Mouse (Mus musculus) heart, embryonic 15.5 days (tissue): Measurements from ENCODE around the gene Zbtb7a. TPM values are rescaled to one million over a fixed set of nuclear protein-coding genes. Genes with fewer than 3 reads are reported as not detected.

Experiments used
- ATAC-seq: fragments of 200-750 bp; cut with Nextera tagmentation; replicated peaks from 2 replicates; pipeline ENCODE4 v1.8.0; 2017; ENCODE audit warnings: low read depth, moderate TSS enrichment; ENCODE audit not compliant: insufficient number of reproducible peaks, insufficient read depth, low FRiP score
- H3K27ac ChIP-seq: fragments of 300-500 bp; sonication (generic); 2 replicates; pipeline ENCODE4 v1.5.1; 2015; ENCODE audit warnings: mild to moderate bottlenecking, inconsistent platforms
- H3K27me3 ChIP-seq: fragments of 300-500 bp; sonication (generic); 2 replicates; pipeline ENCODE4 v1.6.1; 2015; ENCODE audit warnings: inconsistent platforms
- H3K36me3 ChIP-seq: fragments of 300-500 bp; sonication (generic); 2 replicates; pipeline ENCODE4 v1.6.1; 2015; ENCODE audit warnings: mild to moderate bottlenecking, inconsistent platforms
- H3K4me1 ChIP-seq: fragments of 300-500 bp; sonication (generic); replicated peaks from 2 replicates; pipeline ENCODE4 v1.6.1; 2015; ENCODE audit warnings: inconsistent platforms
- H3K4me2 ChIP-seq: fragments of 300-500 bp; sonication (generic); 2 replicates; pipeline ENCODE4 v1.6.1; 2015; ENCODE audit warnings: inconsistent platforms, mild to moderate bottlenecking, moderate library complexity
- H3K4me3 ChIP-seq: fragments of 300-500 bp; sonication (generic); 2 replicates; pipeline ENCODE4 v1.5.1; 2015; ENCODE audit warnings: mild to moderate bottlenecking, inconsistent platforms
- H3K9ac ChIP-seq: fragments of 300-500 bp; sonication (generic); 2 replicates; pipeline ENCODE4 v1.6.1; 2015; ENCODE audit warnings: mild to moderate bottlenecking, inconsistent platforms
- H3K9me3 ChIP-seq: fragments of 300-500 bp; sonication (generic); replicated peaks from 2 replicates; pipeline ENCODE4 v1.6.1; 2016; ENCODE audit warnings: inconsistent platforms
- whole genome bisulfite sequencing: fragments of 180-500 bp; shearing (Covaris S2); methylation state at CpG from one replicate; pipeline ENCODE4 v1.1.7; 2015; ENCODE audit warnings: mixed read lengths; 5-methylcytosine and 5-hydroxymethylcytosine counted together
- polyA plus RNA-seq: library from polyadenylated mRNA; unstranded; fragments of >200 nt; fragmentation: Nextera tagmentation; extraction: Ambion mirVana; gene quantifications from 2 replicates; pipeline ENCODE4 v1.2.1, GENCODE M21; 2015

Gene Zbtb7a
- polyA plus RNA-seq, 1 experiment from 2014 or later, result 25.6 TPM

DNA sequence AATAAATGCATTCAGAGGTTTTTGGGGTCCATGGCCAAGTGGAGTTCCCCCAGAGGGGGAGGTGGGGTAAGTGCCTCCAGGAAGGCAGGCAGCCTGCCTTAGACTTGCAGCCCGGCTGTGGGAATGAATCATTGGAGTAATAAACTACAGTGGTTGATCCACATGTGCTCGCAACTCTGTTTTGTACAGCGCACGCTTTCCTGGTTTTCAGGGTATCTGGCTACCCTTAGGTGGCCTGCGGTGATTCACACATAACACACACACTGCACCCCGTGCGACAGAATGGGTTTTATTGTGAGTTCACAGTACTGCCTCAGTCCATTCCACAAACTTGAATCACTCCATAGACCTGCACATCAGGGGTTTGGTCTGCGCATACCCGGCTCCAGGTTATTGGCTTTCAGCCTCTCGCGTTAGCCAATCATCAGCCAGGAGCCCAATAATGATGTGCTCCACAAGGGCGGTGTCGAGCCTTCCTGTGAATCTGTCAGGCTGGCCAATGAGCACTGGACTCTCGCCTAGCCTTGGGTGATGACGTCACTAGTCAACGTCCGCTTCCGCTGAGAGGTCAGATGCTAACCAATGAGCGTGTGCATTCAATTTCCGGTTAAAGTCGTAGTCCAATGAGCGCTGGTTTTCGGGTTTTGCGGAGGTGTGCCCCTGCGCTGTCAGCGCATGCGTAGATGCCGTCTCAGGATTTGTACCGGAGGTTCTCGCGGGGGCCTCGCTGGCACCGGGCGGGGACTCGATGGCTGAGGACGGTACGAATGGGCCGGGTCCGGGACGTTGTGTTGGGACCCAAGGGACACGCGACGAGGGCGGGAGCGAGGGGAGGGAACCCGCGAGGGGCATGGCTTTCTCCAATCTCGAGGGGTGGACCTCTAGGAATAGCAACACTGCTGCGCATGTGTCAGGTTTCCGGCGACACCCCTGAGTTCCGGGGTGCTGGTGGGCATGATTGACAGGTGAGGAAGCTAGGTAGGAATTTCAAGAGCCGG lies 47.6 kb downstream of the Zbtb7a start, which contains the start of gene Dapk3:
Gene Dapk3, plus strand, starts transcription at position 670 of the 998 bp plus-strand sequence.
- peak; percentile 89 for ATAC-seq
- H3K4me2 ChIP-seq, result peak within 1 kb of the TSS; percentile 73
- H3K27ac ChIP-seq, result peak within 1 kb of the TSS; percentile 95
- peaks cover 66% of the 10 kb centered on the region for H3K4me1 ChIP-seq
- no peaks in the 10 kb centered on the region for H3K9me3 ChIP-seq
- H3K9ac ChIP-seq, result peak within 1 kb of the TSS; percentile 78
- peak within 1 kb of the TSS; percentile 74 for H3K4me3 ChIP-seq
- H3K36me3 ChIP-seq, result peaks cover 68% of the 10 kb centered on the region
- no peaks in the 10 kb centered on the region for H3K27me3 ChIP-seq
- 6% methylated on average over 53 of the region's 53 CpGs for WGBS

DNA sequence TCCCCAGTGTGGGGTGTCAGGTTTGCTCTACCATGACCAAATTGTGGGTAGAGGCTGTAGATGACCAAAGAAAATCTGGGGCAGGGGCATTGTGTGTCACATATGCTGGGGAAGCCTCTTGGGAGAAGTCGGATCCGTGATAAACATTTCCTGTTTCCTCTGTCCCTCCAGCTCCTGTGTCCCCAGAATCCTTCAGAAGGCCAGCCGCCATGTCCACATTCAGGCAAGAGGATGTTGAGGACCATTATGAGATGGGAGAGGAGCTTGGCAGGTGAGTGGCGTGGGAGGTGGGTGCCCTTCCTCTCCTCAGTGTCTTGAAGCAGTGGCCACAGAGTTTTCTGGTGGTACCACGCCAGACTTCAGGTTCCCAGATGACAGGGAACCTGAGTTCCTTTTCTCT lies 48.8 kb downstream of the Zbtb7a start, which contains the start of gene 4930442H23Rik:
Gene 4930442H23Rik, minus strand, starts transcription at position 45 of the 400 bp plus-strand sequence.
- Histone ChIP-seq H3K36me3 (peaks cover 61% of the 10 kb centered on the region), H3K27ac (peak within 1 kb of the TSS; percentile 95), H3K9me3 (no peaks in the 10 kb centered on the region), H3K4me1 (peaks cover 55% of the 10 kb centered on the region), H3K27me3 (no peaks in the 10 kb centered on the region), H3K4me3 (peak within 1 kb of the TSS; percentile 74), H3K9ac (peak within 1 kb of the TSS; percentile 78), H3K4me2 (peak within 1 kb of the TSS; percentile 73)
- 67% methylated on average over 5 of the region's 5 CpGs for WGBS
- ATAC-seq, result no peak

DNA sequence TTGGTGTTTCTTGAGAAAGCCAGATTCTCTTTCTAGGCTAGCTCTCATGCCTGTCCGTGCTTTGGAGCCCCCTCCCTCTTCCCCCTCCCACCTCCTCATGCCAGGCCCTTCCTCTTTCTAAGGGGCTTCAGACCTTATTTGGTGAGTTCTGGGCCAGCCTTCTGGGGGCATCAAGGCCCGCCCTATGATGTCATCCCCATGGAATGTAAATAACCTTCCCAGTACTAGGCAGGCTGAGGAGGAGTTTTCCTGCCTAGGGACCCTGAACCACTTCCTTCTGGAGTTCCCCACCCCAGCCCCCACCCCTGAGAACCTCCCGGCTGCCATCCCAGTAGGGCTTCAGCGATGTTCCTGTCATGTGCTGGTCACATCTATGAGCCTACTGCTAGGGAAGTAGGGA lies 49.7 kb downstream of the Zbtb7a start:
- peak; percentile 16; the same call in 1 of the 2 replicates for ATAC-seq
- Histone ChIP-seq H3K36me3 (peaks cover 55% of the 10 kb centered on the region), H3K9me3 (no peaks in the 10 kb centered on the region), H3K4me3 (0 out of 2 replicates have a peak overlapping the region, but pooled peaks have one; percentile 74), H3K27ac (peak overlapping the region; percentile 95), H3K4me1 (peaks cover 45% of the 10 kb centered on the region), H3K27me3 (no peaks in the 10 kb centered on the region), H3K9ac (no peak overlapping the region), H3K4me2 (peak overlapping the region; percentile 73; the same call in 1 of the 2 replicates)
- 9% methylated on average over 4 of the region's 4 CpGs for WGBS

DNA sequence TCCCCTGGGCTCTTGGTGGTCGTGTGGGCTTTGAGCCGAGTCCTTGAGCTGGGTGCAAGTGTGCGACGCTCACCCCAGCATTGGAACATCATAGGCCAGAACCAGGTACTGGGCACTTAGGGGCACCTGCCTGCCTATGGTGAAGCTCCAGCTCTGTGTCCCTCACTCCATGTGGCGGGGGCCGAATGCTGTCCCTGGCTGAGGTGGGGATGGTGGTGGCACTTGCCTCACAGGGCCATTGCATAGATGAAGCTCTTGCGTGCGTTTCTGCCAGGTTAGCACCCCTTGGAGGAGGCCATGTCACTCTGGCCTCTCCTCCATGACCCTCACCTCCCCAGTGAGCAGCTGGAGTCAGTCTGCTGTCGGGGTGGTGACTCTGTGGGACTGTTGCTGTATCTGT lies 52.1 kb downstream of the Zbtb7a start:
- no peak overlapping the region for H3K27ac ChIP-seq
- 92% methylated on average over 9 of the region's 9 CpGs for WGBS
- ATAC-seq, result no peak
- no peaks in the 10 kb centered on the region for H3K9me3 ChIP-seq
- H3K4me1 ChIP-seq, result peaks cover 44% of the 10 kb centered on the region
- peaks cover 43% of the 10 kb centered on the region for H3K36me3 ChIP-seq
- no peak overlapping the region for H3K9ac ChIP-seq
- H3K27me3 ChIP-seq, result no peaks in the 10 kb centered on the region
- H3K4me2 ChIP-seq, result no peak overlapping the region
- no peak overlapping the region for H3K4me3 ChIP-seq

DNA sequence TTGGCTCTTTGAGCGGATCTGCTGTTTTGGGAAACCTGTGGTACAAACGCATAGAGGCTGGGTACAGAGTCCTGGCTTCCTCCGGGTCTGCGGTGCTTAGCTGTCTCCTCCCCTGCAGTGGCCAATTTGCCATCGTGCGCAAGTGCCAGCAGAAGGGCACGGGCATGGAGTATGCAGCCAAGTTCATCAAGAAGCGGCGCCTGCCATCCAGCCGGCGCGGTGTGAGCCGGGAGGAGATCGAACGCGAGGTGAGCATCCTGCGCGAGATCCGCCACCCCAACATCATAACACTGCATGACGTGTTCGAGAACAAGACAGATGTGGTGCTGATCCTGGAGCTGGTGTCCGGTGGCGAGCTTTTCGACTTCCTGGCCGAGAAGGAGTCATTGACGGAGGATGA lies 54.8 kb downstream of the Zbtb7a start:
- no peak for ATAC-seq
- Histone ChIP-seq H3K36me3 (peaks cover 34% of the 10 kb centered on the region), H3K9me3 (no peaks in the 10 kb centered on the region), H3K27me3 (no peaks in the 10 kb centered on the region), H3K4me2 (no peak overlapping the region), H3K4me1 (peaks cover 42% of the 10 kb centered on the region), H3K4me3 (no peak overlapping the region), H3K27ac (no peak overlapping the region), H3K9ac (no peak overlapping the region)
- WGBS, result 79% methylated on average over 26 of the region's 26 CpGs

DNA sequence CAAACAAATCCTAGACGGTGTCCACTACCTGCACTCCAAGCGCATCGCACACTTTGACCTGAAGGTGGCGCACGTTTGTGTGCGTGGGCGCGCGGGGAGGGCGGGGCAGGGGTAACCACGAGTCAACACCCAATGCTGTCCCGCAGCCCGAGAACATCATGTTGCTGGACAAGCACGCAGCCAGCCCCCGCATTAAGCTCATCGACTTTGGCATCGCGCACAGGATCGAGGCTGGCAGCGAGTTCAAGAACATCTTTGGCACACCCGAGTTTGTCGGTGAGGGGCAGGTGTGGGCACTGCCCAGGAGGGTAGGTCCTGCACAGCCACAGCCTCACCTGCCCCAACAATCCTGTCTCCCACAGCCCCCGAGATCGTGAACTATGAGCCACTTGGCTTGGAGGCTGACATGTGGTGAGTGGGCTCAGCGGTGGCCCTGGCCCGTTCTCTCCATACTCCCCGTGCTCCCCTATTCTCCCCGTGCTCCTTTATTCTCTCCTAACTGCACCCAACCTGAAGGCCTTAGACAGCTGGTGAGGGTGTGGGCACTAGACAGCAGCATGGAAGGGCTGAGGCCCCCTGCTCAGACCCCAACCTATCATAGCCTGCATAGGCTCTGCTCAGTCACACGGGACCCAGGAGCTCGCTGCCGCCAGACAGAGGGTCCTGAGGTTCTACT lies 55.4 kb downstream of the Zbtb7a start:
- WGBS, result 71% methylated on average over 31 of the region's 31 CpGs
- no peak for ATAC-seq
- H3K4me1 ChIP-seq, result peaks cover 37% of the 10 kb centered on the region
- peak overlapping the region; percentile 98; the same call in 1 of the 2 replicates for H3K27ac ChIP-seq
- H3K9me3 ChIP-seq, result no peaks in the 10 kb centered on the region
- no peak overlapping the region for H3K4me2 ChIP-seq
- H3K36me3 ChIP-seq, result peaks cover 34% of the 10 kb centered on the region
- no peak overlapping the region for H3K4me3 ChIP-seq
- H3K9ac ChIP-seq, result no peak overlapping the region
- H3K27me3 ChIP-seq, result no peaks in the 10 kb centered on the region

DNA sequence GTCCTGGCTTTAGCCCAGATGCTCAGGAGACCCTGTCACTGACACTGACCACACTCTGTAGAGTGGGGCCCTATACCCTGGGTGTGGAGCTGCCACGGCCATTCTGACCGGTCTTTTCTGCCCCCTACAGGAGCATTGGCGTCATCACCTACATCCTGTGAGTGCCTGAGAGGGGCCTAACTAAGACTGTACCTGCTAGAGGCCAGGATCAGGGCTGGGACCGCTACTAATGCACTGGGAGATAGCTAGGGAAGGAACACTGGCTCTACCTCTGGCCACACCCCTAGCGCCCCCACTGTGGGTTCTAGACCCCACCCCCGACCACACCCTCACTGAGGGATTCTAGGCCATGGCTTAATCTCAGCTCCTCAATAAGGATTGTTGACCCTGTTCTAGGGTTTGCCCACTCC lies 55.9 kb downstream of the Zbtb7a start:
- H3K9ac ChIP-seq, result no peak overlapping the region
- no peaks in the 10 kb centered on the region for H3K9me3 ChIP-seq
- no peak overlapping the region for H3K4me3 ChIP-seq
- no peak overlapping the region for H3K4me2 ChIP-seq
- peaks cover 29% of the 10 kb centered on the region for H3K36me3 ChIP-seq
- no peaks in the 10 kb centered on the region for H3K27me3 ChIP-seq
- no peak for ATAC-seq
- WGBS, result 46% methylated on average over 6 of the region's 6 CpGs
- H3K27ac ChIP-seq, result peak overlapping the region; percentile 98; the same call in 1 of the 2 replicates
- H3K4me1 ChIP-seq, result peaks cover 37% of the 10 kb centered on the region

DNA sequence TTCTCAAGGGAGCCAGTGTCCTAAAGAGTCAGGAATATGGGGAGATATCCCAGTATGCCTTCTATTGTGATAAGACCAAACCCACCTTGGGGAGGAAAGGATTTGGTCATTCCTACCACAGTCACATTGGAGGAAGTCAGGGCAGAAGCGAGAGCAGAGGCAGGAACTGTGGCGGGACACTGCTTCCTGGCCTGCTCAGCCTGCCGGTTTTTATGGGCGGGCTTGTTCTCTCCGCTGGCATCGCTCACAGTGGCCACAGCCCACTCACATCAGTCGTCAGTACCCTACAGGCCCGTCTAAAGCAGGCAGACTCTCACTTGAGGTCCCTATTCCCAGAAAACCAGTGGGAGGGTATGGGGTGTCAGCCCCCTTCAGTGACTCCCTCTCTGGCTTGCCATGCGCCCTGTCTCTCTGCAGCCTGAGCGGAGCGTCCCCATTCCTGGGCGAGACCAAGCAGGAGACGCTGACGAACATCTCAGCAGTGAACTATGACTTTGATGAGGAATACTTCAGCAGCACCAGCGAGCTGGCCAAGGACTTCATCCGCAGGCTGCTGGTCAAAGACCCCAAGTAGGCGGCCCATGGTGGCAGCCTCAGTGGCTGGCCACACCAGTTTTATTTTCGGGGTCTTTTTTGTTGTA lies 56.4 kb downstream of the Zbtb7a start:
- H3K4me2 ChIP-seq, result peak overlapping the region; percentile 92
- H3K27me3 ChIP-seq, result no peaks in the 10 kb centered on the region
- peaks cover 37% of the 10 kb centered on the region for H3K4me1 ChIP-seq
- 0 out of 2 replicates have a peak overlapping the region, but pooled peaks have one; percentile 73 for H3K9ac ChIP-seq
- ATAC-seq, result no peak
- no peaks in the 10 kb centered on the region for H3K9me3 ChIP-seq
- 79% methylated on average over 18 of the region's 18 CpGs for WGBS
- H3K4me3 ChIP-seq, result peak overlapping the region; percentile 55; the same call in 1 of the 2 replicates
- peaks cover 27% of the 10 kb centered on the region for H3K36me3 ChIP-seq
- H3K27ac ChIP-seq, result peak overlapping the region; percentile 98

DNA sequence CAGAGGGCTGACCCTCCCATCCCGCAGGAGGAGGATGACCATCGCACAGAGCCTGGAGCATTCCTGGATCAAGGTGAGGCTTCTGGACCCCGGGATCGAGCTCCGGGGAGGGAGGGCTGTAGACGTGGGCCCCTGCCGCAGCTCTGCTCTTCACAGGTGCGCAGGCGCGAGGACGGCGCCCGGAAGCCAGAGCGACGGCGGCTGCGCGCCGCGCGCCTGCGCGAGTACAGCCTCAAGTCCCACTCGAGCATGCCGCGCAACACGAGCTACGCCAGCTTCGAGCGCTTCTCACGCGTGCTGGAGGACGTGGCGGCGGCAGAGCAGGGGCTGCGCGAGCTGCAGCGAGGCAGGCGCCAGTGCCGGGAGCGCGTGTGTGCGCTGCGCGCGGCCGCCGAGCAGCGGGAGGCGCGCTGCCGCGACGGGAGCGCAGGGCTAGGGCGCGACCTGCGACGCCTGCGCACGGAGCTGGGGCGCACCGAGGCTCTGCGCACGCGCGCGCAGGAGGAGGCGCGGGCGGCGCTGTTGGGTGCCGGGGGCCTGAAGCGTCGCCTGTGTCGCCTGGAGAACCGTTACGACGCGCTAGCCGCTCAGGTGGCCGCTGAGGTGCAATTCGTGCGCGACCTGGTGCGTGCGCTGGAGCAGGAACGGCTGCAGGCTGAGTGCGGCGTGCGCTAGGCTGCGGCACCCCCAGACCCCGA lies 57.4 kb downstream of the Zbtb7a start:
- H3K9ac ChIP-seq, result peak overlapping the region; percentile 73
- no peaks in the 10 kb centered on the region for H3K27me3 ChIP-seq
- peak; percentile 79 for ATAC-seq
- H3K4me1 ChIP-seq, result peaks cover 41% of the 10 kb centered on the region
- H3K4me2 ChIP-seq, result peak overlapping the region; percentile 92
- no peaks in the 10 kb centered on the region for H3K9me3 ChIP-seq
- H3K4me3 ChIP-seq, result peak overlapping the region; percentile 55
- peaks cover 21% of the 10 kb centered on the region for H3K36me3 ChIP-seq
- peak overlapping the region; percentile 98 for H3K27ac ChIP-seq
- under 1% methylated on average over 93 of the region's 93 CpGs for WGBS

DNA sequence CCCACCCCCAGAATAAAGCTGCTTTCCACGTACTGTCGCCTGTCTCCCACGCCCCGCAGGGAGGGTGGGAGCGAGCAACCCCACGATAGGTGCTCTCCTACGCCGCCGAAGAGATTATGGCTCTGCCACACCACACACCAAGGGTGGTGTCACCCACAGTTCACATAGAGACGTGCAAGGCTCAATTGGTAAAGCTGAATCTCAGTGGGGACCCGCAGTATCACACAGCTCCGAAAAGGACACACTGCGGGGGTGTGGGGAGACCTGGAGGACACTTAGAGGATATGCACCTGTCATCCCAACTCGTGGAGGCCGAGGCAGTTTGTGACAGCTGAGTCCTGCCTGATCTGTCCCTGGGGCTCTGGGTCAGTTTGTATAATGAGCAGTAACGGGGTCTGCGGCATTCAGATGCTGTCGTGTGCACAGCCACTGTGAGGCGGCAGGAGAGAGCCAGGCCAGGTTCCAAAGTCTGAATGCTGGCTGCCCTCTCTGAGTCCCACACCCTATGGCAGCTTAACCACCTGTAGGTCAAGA lies 58.0 kb downstream of the Zbtb7a start:
- Histone ChIP-seq H3K36me3 (peaks cover 21% of the 10 kb centered on the region), H3K9ac (peak overlapping the region; percentile 73), H3K4me3 (peak overlapping the region; percentile 55), H3K27ac (peak overlapping the region; percentile 98), H3K27me3 (no peaks in the 10 kb centered on the region), H3K4me1 (peaks cover 45% of the 10 kb centered on the region), H3K4me2 (peak overlapping the region; percentile 92), H3K9me3 (no peaks in the 10 kb centered on the region)
- ATAC-seq, result no peak
- 4% methylated on average over 19 of the region's 19 CpGs for WGBS
